Mouse (Mus musculus): Measurements from ENCODE around the gene Ube2c. TPM values are rescaled to one million over a fixed set of nuclear protein-coding genes. Genes with fewer than 3 reads are reported as not detected.

The Ube2c gene
- total RNA-seq, 2 experiments from 2014 or later: 0.80 to 2.4 TPM

DNA sequence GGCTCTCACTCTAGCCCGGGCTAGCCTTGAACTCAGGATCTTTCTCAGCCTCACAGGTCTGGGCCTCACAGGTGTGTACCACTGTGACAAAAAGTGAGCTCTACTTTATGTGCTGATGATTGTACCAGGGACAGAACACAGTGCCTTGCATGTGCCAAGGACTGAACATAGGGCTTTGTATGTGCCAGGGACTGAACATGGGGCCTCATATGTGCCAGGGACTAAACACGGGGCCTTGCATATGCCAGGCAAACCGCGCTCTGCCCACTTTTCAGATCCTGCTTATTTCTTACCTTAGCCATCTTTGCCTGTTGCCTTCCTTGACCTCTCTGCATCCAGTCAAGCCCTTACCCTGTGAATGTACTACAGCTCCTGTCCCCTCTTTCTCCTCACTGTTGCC lies 7.7 kb upstream of the Ube2c start:
- DNase-seq: no peak

DNA sequence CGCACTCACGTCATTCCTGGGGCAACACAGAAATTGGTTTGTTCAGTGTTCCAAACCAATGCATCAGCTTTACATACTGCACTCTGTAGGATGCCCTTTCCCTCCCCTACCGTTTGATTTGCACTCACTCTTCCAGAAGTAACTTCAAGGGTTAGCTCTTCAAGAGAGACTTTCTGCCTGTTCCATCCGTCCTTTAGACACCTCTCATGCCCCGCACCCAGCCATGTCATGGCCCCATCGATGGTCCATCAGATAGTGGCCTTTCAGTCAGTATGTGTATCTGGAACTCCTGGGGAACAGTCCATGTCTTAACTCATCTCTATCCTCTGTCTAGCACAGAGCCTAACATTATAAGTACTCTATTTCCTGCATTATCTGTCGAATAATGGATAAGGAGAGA lies 7.1 kb upstream of the Ube2c start:
- DNase-seq: no peak

GRCm38 (mm10) chr2:164765841-164766240 lies 3.9 kb upstream of the Ube2c start:
- no peak for DNase-seq

- DNase-seq: no peak
Observed at GRCm38 (mm10) chr2:164767812-164768540, 1.7 kb upstream of the Ube2c start.

DNA sequence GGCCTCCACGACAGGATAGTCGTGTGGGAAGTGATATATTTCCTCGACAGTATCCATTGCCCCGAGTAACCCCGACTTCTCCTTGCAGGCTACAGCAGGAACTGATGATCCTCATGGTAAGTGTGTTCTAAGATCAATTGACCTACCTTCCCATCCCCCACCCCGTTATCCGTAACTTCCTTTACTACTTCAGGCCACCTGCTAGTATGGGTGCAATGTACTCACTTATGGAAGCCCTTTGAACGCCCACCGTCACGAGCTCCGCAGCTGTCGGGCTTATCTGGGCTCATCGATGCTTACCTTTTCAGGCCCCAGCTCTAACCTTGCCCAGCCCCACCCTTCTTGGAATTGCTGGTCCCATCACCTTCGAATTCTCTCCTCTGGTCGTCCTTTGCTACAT lies 581 bp downstream of the Ube2c start:
- DNase-seq: no peak

- no peak for DNase-seq
Observed at GRCm38 (mm10) chr2:164771123-164771522, 1.4 kb downstream of the Ube2c start.

DNA sequence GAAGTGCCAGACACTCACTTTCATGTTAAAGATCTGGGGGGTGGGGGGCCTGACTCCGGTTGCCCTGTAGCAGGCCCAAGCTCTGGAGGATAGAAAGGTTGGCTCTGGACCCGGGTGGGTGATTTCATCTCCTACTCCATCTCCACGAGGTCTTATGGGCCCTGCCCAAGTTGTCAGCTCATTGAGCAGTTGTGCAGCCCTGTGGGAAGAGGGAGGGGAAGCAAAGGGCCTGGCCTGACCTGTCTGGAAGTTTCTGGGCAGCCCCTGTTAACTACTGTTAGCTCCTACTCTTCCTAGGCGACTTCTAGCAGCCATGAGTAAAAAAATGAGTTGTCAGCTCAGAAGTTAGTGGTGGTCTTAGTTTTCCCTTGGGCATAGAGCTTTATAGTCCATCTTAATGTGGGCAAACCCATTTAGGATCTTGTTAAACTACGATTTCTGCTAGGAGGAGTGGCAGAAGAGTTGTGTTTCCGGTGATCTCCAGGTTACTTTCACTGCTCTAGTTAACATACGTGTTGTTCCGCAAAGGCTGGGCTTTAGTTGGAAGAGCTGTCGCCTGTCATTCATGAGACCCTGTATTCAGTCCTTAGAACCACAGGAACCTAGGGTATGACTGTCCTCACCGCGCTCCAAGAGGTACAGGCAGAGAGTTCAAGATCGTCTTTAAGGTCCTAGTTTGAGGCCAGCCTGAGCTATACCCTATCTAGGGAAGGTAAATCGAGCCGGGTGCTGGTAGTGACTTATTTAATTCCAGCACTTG lies 3.7 kb downstream of the Ube2c start:
- no peak for DNase-seq

DNA sequence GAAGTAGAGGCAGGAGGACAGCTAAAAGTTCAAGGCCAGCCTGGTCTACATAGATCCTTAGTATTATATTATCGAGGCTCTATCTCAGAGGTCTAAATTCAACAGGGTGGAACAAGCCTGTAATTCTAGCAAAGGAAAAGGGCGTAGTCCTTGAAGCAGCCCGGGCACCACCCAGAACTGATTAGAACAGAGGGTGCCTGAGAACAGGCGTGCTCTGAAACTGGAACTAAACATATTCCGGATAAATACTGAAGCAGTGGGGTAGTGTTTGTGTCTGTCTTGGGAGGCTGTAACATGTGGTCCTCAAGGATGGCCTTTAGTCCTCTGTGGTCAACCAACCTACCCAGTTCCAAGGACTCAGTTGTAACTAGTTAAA lies 4.3 kb downstream of the Ube2c start:
- DNase-seq: no peak

- no peak for DNase-seq
Observed at GRCm38 (mm10) chr2:164776130-164776529, 6.4 kb downstream of the Ube2c start.

DNA sequence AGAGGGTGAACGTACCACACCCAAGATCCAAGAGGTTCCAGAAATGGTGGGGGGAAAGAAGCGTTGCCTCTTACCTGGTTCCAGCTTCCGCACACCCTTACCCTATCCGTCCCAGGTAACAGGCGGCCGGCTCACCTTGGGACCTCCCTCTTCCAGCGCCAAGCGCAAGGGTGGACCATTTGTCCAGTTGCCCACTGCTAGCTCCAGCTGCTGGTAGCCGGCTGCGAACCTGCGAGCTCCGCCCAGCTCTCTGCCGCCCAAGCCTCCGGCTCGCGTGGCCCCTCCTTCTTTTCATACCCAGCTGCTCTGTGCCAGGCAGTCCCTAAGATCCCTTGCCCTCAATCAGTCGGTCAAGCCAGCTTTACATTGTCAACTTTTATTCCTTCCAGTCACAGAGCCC lies 7.1 kb downstream of the Ube2c start:
- DNase-seq: no peak

DNA sequence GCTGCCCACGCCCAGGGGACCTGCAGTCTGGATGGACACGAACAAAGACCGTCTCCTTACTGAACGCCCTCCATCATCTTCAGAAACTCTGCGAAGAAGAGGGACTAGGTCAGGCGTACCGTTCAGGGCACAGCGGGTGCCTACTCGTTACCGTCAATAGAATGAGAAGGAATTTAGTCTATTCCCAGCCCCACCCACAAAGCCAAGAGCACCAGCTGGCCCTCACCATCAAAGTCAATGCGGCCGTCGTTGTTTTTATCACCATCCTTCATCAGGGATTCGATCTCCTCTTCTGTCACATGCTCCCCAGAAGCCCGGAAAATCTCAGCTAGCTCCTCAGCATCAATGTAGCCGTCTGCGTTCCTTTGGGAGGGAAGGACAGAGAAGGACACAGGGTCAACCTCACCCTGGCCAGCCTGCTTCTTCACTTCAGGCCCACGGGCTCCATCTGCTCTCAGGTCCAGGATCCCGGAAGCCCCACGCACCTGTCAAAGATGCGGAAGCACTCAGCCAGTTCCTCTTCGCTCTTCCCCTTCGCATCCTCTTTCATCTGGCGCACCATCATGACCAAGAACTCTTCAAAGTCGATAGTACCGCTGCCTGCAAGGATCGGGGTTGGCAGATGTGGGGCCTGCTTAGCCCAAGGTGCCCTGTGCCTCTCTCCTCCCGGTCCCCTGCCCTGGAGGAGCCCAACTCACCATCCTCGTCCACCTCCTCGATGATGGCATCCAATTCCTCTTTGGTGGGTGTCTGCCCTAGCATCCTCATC lies 7.7 kb downstream of the Ube2c start:
- no peak for DNase-seq

- no peak for DNase-seq
Observed at GRCm38 (mm10) chr2:164778015-164778287, 8.3 kb downstream of the Ube2c start.

- no peak for DNase-seq
Observed at GRCm38 (mm10) chr2:164778809-164779208, 9.1 kb downstream of the Ube2c start.

GRCm38 (mm10) chr2:164779481-164780086 lies 9.9 kb downstream of the Ube2c start, which contains the start of gene Tnnc2:
TSS of gene Tnnc2 (minus strand) at chr2:164779967.
- DNase-seq: no peak

DNA sequence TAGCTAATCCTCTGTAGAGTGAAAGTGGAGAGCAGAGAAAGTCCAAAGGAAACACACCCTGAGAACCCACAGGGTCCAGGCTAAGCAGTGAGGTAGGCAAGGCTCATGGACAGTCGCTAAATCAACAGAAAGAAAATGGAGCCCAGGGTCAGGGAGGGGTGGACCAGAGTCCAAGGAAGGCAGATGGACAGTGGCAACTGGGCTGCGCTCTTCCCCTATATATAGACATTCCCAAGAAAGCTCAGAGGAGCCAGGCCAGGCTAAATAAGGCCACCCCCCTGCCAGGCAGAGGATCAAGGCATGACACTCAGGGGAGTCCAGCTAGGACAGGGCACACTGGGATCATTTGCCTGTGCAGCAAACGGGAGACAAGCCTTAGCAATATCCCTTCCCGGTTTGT lies 12.2 kb downstream of the Ube2c start:
- DNase-seq: no peak

DNA sequence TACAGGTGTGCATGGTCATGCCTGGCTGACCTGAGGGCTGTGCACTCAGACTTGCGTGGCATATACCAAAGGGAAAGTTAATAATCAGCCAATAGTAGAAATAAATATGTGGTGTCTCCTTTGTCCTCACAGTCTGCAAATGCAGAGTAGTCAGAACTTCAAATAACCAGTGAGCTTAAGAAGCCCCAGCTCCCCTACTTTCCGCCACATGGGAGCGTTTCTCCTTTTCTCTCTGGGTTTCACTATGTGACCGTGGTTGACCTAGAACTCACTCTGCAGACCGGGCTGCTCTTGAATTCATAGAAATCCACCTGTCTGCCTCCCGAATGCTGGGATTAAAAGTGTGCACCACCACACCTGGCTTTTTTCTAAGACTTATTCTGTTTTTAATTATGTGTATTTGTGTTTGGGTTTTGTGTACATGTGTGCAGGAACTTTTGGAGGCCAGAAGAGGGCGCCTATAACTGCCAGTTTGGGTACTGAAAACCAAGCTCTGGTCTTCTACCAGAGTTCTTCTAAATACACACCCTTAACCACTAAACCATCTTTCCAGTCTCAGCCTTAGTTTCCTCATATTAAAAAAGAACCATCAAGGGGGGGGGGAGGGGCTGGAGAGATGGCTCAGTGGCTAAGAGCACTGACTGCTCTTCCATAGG lies 14.4 kb downstream of the Ube2c start:
- DNase-seq: no peak

DNA sequence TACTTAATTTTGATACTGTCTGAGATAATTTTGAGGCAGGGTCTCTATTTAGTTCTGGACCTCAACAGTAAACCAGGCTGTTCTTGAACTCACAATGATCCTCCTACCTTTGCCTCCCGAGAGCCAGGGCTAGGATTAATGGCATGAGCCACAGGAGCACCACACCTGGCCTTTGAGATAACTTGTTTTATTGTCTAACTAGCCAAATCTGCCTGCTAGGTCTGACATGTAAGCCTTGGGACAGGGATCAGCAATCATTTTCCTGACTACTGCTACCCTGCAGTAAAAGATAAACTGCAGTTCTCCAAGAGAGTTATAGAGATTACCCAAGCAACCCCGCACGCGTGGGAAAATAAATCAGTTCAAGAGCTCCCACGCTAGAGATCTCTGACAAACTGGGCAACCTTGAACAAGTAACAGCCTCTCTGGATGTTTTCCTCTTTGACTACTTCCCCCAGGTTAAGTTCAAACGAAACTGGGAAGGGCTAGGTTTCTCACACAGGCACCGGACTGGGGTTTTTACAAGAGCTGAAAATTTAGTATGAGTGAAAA lies 15.2 kb downstream of the Ube2c start:
- DNase-seq: no peak

GRCm38 (mm10) chr2:164785481-164786387 lies 16.0 kb downstream of the Ube2c start, which contains the start of gene Snx21:
TSS of gene Snx21 (plus strand) at chr2:164785823.
- DNase-seq: peak; percentile 91 to 97

DNA sequence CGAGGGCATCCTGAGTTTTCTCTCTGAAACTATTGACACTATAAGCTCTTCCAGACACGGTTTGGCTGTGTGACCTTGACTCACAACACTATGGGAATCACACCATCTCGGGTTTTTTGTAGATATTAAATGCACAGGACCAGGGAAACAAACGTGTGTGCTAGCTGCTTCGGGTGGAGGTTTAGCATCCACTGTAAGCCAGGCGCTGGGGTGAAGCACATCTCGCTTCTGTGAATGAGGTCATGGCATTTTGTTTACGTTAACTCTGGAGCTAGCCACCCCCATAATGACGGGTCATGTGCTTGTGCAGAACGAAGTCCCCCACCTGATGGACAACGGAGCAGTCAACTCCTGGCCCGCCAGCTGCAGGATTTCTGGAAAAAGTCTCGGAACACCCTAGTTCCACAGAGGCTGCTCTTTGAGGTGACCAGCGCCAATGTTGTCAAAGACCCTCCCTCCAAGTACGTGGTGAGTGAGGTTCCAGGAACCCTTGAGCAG lies 16.7 kb downstream of the Ube2c start:
- DNase-seq: no peak

GRCm38 (mm10) chr2:164787032-164787431 lies 17.3 kb downstream of the Ube2c start:
- DNase-seq: peak in 1 of 2 experiments; percentile 36

DNA sequence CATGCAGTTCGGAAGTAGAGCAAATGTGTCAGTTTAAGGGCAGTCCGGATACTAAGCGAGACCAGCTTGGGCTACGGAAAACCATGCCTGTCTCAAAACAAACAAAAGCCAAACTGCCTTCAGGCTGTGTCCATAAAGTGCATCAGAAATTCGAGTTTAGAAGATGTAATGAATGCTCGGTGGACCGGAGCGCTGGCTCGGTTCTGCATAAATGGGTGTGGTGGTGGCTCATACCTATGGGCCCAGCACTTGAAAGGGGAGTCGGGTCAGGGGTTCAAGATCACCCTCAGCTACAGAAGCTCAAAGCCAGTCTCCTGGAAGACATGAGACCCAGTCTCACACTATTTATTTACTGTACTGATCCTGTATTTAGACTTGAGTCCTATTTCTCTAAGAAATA lies 18.1 kb downstream of the Ube2c start:
- no peak for DNase-seq
